Mouse (Mus musculus): Measurements from ENCODE around the gene Nfia.

Gene Nfia

GRCm38 (mm10) chr4:97997151-97997817 is 224.8 kb downstream of the Nfia start:
- no peak for DNase-seq (ENCODE audit: extremely low read depth, low read depth)

- DNase-seq (ENCODE audit: extremely low read depth, low read depth): no peak
These were observed 229.7 kb downstream of the Nfia start for GRCm38 (mm10) chr4:98002206-98002605.

- no peak for DNase-seq (ENCODE audit: extremely low read depth, low read depth)
These were observed 231.0 kb downstream of the Nfia start for GRCm38 (mm10) chr4:98003323-98004107.

- DNase-seq (ENCODE audit: extremely low read depth, low read depth): no peak
These were observed 231.6 kb downstream of the Nfia start for GRCm38 (mm10) chr4:98004108-98004625.

GRCm38 (mm10) chr4:98004986-98005385 is 232.5 kb downstream of the Nfia start:
- no peak for DNase-seq (ENCODE audit: extremely low read depth, low read depth)

- DNase-seq (ENCODE audit: extremely low read depth, low read depth): no peak
These were observed 236.4 kb downstream of the Nfia start for GRCm38 (mm10) chr4:98008814-98009368.

GRCm38 (mm10) chr4:98009966-98010365 is 237.4 kb downstream of the Nfia start:
- DNase-seq (ENCODE audit: extremely low read depth, low read depth): no peak

- no peak for DNase-seq (ENCODE audit: extremely low read depth, low read depth)
These were observed 247.3 kb downstream of the Nfia start for GRCm38 (mm10) chr4:98019811-98020210.

GRCm38 (mm10) chr4:98020836-98021235 is 248.3 kb downstream of the Nfia start:
- no peak for DNase-seq (ENCODE audit: extremely low read depth, low read depth)

GRCm38 (mm10) chr4:98023245-98023792 is 250.8 kb downstream of the Nfia start:
- no peak for DNase-seq (ENCODE audit: extremely low read depth, low read depth)

GRCm38 (mm10) chr4:98027412-98027811 is 254.9 kb downstream of the Nfia start:
- no peak for DNase-seq (ENCODE audit: extremely low read depth, low read depth)

GRCm38 (mm10) chr4:98031871-98032270 is 259.3 kb downstream of the Nfia start:
- no peak for DNase-seq (ENCODE audit: extremely low read depth, low read depth)

GRCm38 (mm10) chr4:98032332-98032731 is 259.8 kb downstream of the Nfia start:
- no peak for DNase-seq (ENCODE audit: extremely low read depth, low read depth)

GRCm38 (mm10) chr4:98039095-98039494 is 266.6 kb downstream of the Nfia start:
- no peak for DNase-seq (ENCODE audit: extremely low read depth, low read depth)

GRCm38 (mm10) chr4:98040179-98040578 is 267.6 kb downstream of the Nfia start:
- DNase-seq (ENCODE audit: extremely low read depth, low read depth): no peak

- no peak for DNase-seq (ENCODE audit: extremely low read depth, low read depth)
These were observed 272.1 kb downstream of the Nfia start for GRCm38 (mm10) chr4:98044611-98045010.

GRCm38 (mm10) chr4:98047369-98047768 is 274.8 kb downstream of the Nfia start:
- no peak for DNase-seq (ENCODE audit: extremely low read depth, low read depth)

- no peak for DNase-seq (ENCODE audit: extremely low read depth, low read depth)
These were observed 277.1 kb downstream of the Nfia start for GRCm38 (mm10) chr4:98049584-98049983.

- no peak for DNase-seq (ENCODE audit: extremely low read depth, low read depth)
These were observed 277.6 kb downstream of the Nfia start for GRCm38 (mm10) chr4:98050003-98050620.

GRCm38 (mm10) chr4:98050781-98051180 is 278.2 kb downstream of the Nfia start:
- no peak for DNase-seq (ENCODE audit: extremely low read depth, low read depth)

- DNase-seq (ENCODE audit: extremely low read depth, low read depth): no peak
These were observed 278.8 kb downstream of the Nfia start for GRCm38 (mm10) chr4:98051326-98051725.

- no peak for DNase-seq (ENCODE audit: extremely low read depth, low read depth)
These were observed 282.5 kb downstream of the Nfia start for GRCm38 (mm10) chr4:98055036-98055435.
